Mouse (Mus musculus) sigmoid colon, adult 10 weeks (tissue): ENCODE data around the gene Rgs18. TPM values are rescaled to one million over a fixed set of nuclear protein-coding genes. Genes with fewer than 3 reads are reported as not detected.

ENCODE experiments used
- polyA plus RNA-seq: library from polyadenylated mRNA; stranded (reverse); fragments of 350-450 nt; fragmentation: Illumina TruSeq; extraction: RNeasy Lipid Tissue Mini Kit (QIAGEN cat#74804); gene quantifications from one replicate; pipeline ENCODE4 v1.2.3, GENCODE M21; 2014; ENCODE audit warnings: low read depth, low replicate concordance

Rgs18 gene
- 8.7 TPM for polyA plus RNA-seq

GRCm38 (mm10) chr1:144775331-144775730, at the start of gene Rgs18:
Gene Rgs18, minus strand, starts transcription at chr1:144775435.

Other genes with a start within 250 kb of the Rgs18 start
- gene Rgs21, start 207.8 kb downstream of the Rgs18 start, polyA plus RNA-seq = not detected